Mouse (Mus musculus) regulatory T cell (primary cell): ENCODE data around the gene Csk.

Source experiments
- in situ Hi-C: fragments of 300-600 bp; cut with MboI, MseI; formaldehyde crosslinking; loops from one replicate; pipeline ENCODE4 v1.15.1; 2025; ENCODE audit warnings: high pct_unique_total_duplicates

The Csk gene

DNA sequence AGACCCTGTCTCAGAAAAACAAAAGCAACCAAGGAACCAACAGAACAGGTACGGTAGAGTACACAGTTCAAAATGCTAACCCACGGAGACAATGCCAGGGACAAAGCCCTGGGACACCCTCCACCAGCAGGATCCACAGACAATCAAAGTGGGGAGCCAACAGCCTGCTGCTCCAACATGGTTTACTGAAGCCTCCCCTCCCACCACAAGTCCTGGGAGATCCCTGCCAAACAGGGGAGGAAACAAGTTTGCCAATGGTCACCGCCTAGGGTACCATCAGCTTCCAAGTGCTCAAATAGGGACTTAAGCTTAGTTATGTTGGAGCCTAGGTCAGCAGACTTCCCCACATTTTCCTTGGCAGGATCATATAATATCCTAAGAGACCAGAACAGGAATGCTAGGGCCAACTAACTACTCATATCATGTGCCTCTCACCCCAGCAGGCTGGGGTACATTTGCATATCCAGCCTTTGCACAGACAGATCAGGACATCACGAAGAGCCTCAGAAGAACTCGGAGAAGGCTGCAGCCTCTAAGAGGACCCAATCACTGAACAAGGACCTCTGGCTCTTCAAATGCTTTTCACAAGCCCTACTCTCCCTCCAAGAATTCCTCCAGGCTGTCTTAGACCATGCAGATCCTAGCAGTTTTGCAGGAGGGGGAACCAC, 13.6 kb downstream of the Csk start:
- in situ Hi-C loops, result no loop called here

DNA sequence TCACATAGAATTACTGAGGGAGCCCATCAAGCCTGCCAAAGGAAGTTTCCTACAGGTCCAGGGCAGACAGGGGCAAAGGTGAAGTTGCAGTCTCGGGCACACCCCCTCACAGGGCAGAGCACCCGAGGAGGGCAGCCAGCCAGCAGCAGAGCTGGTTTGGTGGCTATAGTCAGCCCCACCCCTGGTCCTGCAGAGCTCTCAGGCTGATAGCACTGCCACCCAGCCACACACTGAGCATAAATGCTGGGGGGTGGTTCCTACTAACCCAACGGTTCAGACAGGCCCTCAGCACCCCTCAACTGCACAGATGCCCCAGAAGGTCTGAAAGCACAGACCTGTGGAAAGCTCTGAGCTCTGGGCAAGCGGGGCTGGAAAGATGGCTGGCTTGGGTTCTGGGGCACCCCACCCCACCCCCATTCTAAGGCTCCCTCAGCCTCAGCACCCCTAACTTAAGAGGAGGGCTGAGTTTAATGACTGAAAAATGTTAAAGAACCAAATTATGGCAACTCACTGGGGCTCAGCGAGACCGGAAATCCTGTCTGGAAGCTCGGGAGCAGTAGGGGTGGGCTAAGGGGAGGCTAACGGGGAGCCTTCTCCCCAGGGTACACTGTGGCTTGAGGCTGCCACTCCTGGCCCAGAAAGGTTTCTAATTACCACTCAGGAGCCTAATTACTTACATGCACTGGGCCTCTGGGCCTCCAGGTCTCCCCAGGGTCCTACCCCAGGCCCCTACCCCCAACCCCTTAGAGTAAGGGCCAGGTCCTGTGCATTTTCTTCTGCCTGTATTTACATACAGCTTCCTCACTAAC, 14.6 kb downstream of the Csk start:
- in situ Hi-C loops, result no loop called here

DNA sequence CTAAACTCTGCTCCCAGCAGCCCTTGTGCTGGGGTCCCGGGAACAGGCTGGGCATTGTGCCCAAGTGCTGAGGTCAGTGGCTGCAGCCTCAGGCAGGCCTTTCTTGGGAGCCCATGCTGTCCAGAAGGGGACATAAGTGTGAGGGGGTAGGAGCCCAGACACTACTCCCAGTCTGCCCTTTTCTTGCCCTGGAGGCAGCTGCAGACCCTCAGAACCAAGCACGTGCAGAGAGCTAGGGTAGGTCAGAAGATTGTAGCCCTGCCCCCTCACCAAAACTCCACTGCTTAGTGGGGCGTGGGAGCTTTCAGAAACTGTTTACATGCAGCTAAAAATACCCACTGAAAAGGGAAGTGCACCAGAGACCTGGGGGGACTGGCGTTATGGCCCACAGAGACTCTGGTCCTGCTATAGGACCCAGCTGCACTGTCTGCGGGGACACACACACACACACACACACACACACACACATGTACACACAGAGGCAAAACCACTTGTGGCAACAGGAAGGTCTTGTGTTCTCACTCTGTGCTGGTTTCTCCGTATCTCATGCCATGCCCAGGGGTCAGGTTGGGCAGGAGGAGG, 15.6 kb downstream of the Csk start:
- in situ Hi-C loops, result no loop called here

DNA sequence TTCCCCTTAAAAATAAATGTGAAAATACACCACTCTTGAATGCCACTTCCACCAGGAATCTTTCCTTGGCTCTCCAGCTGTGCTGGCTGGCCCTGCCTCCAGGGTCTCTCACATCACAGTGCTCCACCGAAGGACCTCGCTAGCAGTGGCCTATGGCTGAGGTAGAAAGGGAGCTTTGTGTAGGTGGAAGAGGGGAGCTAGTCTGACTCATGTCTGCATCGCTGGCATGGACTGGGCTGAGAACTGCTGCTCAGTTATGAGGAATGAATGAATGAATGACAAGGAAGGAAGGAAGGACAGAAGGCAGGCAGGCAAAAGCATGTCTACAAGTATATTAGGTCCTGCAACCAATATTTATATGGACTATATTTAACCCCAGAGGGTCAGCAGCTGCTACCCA, 16.2 kb downstream of the Csk start:
- in situ Hi-C loops, result no loop called here

DNA sequence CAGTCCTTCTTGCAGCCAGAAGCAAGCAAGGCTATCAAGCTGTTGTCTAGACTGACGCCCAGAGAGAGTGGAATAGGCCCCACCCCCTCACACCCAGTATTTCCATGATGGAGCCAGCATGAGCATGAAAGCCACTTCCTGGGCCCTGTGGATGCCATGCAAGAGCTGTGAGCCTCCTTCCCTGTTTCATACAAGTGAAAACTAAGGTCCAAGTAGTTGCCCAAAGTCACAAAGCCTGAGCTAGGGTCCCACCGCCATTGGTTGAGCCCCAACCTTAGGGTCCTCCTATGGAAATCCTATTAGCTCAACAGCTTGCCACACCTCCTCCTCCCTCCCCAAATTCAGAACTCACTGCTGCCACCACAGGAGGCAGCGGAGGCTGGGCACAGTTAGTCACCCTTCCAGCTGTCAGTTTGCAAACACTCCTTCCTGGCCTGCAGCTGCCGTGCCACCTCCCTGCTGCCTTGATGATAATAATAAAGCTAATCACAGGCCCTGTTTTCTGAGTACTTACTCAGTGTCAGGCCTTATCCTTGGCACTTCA, 19.9 kb downstream of the Csk start:
- in situ Hi-C loops, result no loop called here

DNA sequence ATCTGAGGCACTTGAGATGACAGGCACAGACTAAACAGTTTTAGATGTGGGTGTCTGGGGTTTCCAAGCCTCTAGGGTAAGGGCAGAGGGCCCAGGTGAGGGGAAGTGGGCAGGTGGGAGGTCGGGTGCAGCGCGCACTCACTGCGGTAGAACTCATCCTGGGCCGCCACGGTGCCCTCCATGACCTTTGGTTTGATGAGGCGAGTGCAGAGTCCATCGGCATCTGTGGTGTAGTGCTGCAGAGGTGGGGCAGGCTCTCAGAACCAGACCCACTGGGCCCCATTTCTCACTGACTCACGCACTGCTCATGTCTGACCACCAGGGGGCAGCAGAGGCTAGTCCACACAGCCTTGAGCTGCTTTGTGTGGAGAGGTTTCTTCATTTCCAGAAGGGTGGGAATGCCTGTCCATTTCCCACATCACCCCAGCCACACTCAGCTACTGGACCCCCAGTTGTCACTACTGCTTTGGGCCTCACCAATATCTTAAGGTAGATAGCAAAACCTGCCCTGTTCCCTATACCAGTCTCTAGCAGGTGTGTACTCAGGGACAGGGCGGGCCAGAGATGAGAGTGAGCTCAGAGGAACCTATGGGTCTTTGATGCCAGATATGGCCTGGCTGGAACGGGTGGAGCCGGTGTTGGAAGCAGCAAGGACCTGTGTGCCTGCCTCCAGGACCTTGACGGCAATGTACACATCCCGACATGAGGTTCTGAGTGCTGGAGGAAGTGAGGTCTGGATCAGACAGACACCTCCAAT, 24.1 kb downstream of the Csk start:
- in situ Hi-C loops, result no loop called here

DNA sequence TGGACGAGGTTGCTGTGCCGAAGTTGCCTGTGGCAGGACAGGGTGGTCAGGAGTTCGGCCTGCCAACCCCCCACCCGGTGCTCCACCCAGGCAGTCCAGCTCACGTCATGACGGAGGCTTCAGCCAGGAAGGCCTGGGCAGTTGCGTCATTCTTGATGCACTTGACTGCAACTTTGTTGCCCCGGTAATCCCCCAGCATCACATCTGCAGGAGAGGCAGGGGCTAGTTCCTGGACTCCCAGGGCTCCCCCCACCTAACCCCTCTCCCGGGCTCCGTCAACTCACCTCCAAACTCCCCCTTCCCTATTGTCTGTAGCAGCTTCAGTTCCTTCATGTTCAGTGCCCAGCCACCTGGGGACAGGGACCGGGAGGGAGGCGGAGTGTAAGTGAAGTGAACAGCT, 24.7 kb downstream of the Csk start:
- in situ Hi-C loops, result no loop called here

DNA sequence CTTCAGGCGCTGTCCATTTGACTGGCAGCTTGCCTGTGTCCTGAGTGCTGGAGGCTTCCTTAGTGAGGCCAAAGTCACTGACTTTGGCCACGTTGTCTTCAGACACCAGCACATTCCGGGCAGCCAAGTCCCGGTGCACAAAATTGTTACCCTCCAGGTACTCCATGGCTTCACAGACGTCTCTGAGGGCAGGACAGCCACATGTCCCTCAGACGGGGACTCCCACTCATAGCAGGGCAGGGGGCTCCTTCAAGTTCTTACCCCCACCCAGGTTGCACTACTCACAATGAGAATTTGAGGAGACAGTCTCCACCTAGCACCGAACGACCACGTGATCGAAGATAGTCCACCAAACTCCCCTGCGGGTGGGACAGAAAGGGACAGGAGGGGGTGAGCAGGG, 25.5 kb downstream of the Csk start:
- in situ Hi-C loops, result no loop called here

DNA sequence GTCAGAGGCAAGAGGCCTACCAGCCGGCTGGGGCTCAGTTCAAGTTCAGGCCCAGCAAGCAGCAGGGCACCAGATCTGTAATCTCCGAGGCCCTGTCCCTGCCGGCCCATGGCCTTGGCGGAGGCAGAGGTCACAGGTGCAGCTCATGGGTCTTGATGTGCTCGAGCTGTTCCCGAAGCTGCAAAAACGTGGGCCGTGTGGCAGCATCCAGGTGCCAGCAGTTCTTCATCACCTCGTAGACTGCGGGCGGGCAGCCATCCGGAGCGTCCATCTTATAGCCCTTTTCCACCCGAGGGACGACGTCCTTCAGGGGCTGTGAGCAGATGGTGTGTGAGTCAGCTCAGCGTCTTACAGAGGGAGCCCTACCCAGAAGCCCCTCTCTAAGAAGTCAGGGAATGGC, 26.2 kb downstream of the Csk start:
- in situ Hi-C loops, result no loop called here

DNA sequence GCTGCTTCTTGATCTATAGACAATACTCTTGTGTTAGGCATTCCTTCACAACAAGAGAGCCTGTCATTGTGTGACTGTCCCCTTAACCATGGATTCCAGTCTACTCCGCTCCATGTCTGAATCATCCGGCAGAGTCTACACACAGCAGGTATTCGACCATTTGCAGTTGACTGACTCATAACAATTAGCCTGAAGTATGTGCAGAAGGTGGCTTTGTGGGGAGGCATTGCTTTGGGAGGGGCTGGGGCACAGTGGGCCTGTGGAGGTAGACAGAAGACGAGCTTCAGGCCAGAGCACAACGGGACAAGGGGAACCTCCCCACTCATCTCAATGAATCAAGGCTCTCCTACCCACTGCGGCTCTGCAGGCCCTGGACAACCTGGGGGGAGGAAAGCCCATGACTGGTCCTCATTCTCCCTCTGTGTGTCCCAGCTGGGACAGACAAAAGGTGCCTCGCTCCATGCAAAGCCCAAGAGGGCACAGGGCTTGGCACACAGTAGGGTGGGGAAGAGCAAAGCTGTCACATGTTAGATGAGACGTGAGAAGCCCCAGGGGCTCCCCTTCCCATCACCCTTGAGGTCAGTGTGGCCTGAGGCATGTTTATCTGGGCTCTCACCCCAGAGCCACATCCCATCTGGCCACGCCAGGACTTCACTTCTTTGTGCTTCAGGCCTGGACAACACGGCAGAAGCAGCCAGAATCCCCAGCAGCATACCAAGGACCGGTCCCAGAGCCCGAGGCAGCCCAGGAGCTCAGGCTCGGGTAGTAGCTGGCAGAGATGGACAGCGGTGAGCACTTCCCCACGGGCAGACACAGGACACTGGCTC, 27.5 kb downstream of the Csk start:
- in situ Hi-C loops, result no loop called here

DNA sequence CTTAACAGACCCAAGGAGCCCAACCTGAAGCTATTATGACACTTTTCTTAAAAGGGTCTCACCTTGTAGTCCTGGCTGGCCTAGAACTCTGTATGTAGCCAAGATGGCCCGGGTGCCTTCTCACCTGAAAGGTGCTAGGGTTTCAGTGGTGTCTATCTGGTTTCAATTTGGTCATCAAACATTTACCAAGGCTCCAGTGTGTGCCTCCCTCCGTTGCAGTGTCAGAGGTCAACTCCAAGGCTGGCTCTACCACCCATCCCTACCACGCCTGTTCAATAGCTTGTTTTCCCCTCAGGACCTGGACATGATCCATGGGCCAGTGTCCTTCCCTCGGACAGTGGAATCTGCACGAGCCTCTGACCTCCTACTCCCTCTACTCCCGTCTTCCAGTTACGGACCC, 29.1 kb downstream of the Csk start:
- in situ Hi-C loops, result no loop called here

DNA sequence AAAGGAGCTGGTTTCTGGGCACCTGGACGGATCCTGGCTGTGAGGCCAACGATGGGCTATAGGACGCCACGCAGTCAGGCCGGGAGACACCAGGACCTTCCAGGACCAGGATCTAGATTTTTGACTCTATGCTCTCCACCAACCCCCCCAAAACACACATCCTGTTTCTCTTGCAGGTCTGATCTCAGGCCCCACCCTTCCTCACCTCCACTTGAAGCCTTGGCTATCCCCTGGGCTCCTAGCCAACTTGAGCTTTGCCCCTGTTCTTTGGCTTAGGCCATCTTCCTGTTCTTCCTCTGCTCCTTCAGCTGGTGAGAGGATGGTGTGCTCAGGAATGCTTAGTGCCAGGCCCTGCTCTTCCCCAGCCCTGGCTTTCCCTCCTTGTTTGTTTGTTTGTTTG, 32.8 kb downstream of the Csk start, which contains the start of gene Lman1l:
Gene Lman1l (minus strand): TSS at position 101 of the 400 bp plus-strand sequence.
- in situ Hi-C loops, result no loop called here

DNA sequence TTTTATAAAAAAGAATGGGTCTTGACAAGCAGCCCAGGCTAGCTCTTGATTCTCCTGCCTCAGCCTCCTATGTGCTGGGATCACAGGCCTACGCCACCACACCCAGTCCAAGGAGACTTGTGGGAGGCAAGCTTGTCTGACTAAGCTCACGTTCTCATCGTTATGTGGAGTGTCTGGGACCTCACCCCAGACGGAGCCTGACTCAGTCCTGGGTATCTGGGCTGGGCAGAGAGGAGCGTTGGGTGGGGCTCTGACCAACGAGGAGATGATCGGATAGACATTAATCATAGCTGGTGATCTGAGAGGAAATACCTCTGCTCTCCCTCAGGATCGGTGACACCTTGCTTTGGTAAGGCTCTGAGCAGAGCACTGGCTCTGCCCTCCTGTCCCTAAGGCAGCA, 34.6 kb downstream of the Csk start:
- in situ Hi-C loops, result loop anchor here (5.0 kb wide), 1 partner anchor 38 kb away; no protein-coding TSS in a partner anchor

DNA sequence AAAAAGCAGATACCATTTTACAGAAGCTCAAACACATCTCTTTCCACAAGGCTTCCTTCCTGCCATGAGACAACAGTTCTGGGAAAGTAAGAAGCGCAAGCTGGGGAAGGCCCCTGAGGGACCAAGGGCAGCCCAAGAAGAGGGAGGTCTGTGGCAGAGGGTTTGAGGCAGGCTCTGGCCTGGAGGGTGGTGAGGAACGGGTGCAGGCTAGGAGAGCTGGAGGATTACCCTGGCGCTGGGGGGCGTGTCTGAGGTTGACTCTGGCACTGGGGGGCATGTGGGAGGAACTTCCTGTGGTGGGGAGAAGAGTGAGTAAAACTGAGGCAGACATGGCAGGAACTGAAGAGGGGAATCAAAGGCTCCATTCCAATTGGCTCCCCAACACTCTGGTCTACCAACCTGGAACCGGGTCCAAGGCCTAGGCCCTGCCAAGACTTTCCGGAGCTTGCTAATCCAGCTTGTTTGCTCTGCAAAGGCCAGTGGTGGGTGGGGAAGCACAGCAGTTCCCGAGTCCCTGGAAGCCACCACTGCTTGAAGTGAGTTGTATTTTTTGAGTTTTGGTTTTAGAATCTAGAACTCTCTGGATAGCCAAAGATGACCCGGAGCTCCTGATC, 35.8 kb downstream of the Csk start:
- in situ Hi-C loops, result loop anchor here (5.0 kb wide), 1 partner anchor 40 kb away; no protein-coding TSS in a partner anchor

DNA sequence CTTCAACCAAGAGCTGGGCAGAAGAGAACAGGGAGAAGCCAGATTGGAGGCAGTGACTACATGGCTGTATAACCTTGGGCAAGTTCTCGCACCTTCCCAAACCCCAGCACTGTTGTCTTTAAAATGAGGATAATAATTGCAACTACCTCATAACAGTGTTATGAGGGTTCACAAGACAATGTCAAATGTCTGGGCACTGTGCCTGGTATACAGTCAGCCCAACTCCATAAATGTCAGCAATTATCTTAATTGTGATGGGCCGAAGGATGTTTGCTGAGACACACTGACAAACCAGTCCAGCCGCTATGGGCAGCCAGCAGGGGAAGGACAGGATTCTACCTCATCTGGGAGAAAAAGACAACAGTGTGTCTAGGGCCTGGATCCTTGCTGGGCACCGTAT, 38.6 kb downstream of the Csk start:
- in situ Hi-C loops, result loop anchor here (5.0 kb wide), 1 partner anchor 43 kb away; no protein-coding TSS in a partner anchor

DNA sequence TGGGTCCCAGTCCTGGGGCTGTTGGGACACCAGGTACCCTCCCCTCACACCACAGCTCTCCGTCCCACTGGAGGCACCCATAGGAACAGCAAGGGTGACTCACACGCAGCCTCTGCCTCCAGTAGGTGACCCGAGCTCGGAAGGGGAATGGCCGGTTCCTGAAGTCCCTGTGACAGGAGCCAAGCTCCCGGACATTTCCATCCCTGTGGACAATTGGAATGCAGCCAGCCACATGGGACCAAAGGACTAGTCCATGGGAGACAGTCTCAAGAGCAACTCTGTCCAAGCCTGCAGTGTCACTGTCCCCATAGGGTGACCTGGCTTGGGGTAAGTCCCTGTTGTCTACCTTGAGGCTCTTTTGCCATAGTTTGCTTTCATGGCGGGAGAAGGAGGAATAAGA, 39.5 kb downstream of the Csk start:
- in situ Hi-C loops, result no loop called here

DNA sequence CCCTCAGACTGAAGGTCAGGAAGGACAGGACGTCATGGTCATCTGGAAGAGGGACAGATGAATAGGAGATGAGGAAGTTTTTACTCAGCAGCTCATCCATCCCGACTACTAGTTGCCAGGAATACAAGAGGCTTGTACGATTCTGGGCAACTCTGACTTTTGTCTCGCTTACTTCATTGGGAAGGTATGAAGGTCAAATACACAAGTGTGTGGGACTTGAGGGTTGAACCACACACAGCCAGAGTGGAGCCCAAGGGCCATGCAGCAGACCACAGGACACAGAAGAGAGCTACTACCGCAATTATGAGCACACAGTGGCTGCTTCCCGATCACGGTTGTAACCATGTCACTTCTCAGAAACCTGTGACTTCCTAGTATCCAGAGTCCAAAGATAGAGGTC, 40.8 kb downstream of the Csk start:
- in situ Hi-C loops, result no loop called here

DNA sequence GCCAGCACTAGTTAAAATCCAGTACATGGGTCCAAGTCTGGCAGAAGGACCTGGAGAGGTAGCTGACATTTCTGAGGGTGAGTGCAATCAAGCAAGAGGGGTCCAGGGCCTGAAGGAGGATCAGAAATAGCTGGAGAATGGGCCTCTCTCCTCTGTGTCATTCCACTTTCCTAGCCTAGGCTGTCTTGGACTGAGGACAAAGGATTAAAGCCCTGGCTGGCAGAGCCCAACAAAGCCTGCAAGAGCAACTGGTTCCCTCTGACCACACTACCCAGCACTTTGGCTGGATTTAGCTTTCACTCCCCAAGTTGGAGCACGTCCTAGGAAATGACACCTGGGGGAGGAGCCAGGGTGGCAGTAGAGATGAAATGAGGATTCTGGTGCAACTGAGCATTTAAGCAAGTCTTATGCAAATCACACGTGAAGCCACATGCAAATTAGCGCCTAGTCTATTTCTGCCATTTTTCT, 43.0 kb downstream of the Csk start:
- in situ Hi-C loops, result no loop called here

DNA sequence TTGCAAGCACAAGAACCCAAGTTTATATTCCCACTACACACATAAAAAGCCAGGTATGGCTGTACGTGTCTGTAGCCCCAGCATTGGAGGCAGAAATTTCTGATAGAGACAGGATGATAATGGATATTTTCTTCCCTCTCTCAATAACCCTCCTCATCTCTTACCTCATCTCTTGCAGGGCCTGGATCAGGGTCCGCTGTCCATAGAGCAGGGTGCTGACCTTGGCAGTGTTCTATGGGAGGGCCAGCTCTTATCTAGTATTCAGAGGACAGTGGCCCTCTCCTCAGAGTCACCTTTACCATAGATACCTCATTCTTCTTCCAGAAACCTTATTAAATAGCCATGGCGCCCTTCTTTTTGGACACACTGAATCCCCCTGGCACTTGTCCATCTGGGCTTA, 43.6 kb downstream of the Csk start:
- in situ Hi-C loops, result no loop called here

DNA sequence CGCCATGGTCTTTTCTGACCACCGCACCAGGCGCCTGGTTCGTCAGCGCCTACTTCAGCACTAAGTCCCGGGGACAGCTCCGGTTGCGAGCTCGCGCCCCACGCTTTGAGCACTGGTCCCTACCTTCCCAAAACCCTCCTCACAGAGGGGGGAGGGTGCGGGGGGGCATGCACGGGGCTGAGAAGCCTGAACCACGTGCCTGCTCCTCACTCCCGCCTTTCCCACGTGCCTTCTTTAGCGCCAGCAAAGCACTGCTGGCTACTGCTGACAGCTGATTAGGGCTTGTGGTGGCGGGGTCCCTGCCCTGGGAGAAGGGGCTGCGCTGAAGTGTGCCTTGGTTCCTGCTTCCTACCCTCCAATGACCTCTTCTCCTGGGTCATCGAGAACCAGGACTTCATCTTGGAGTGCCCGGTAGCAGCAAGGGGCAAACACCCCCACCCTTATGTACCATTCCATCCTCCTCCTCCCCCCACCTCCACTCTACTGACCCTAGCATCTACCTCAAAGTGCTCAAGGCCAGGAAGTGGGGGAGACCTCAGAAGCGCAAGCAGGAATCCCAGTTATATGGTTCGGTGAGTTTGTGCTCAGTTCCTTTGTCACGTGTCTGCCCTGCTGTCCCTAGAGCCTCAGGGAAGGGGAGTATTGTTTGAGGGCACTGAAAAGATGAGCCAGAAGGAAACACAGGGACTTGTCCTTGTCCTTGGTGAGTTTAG, 47.1 kb downstream of the Csk start, which contains the start of gene Cplx3:
Gene Cplx3 (minus strand): TSS at position 143 of the 713 bp plus-strand sequence.
- in situ Hi-C loops, result no loop called here
